Mouse (Mus musculus) small intestine, adult 2 months (tissue): ENCODE measurements around the gene Tgoln1. TPM values are rescaled to one million over a fixed set of nuclear protein-coding genes. Genes with fewer than 3 reads are reported as not detected.

Experiments used
- H3K27ac ChIP-seq: fragments of 200-500 bp; 2 replicates; pipeline ENCODE4 v1.5.1; 2012; ENCODE audit warnings: low read depth, low read length, control low read depth, inconsistent platforms; ENCODE audit not compliant: insufficient read depth
- H3K27me3 ChIP-seq: fragments of 200-500 bp; 2 replicates; pipeline ENCODE4 v1.6.1; 2012; ENCODE audit warnings: mild to moderate bottlenecking, moderate library complexity, low read length, inconsistent platforms; ENCODE audit not compliant: control insufficient read depth, insufficient read depth
- H3K36me3 ChIP-seq: fragments of 200-500 bp; 2 replicates; pipeline ENCODE4 v1.6.1; 2012; ENCODE audit warnings: mild to moderate bottlenecking, low read length, control low read depth, inconsistent platforms; ENCODE audit not compliant: control insufficient read depth, insufficient read depth
- H3K4me1 ChIP-seq: fragments of 200-500 bp; 2 replicates; pipeline ENCODE4 v1.6.1; 2012; ENCODE audit warnings: low read length, inconsistent platforms, mixed read lengths; ENCODE audit not compliant: control insufficient read depth, insufficient read depth, insufficient read length
- H3K4me3 ChIP-seq: fragments of 200-500 bp; 2 replicates; pipeline ENCODE4 v1.5.1; 2012; ENCODE audit warnings: low read depth, mild to moderate bottlenecking, control low read depth, inconsistent platforms, low read length, moderate library complexity
- CTCF ChIP-seq: fragments of 200-500 bp; IDR thresholded peaks from 2 replicates; pipeline ENCODE4 v1.5.1; 2012; ENCODE audit warnings: low read depth, mild to moderate bottlenecking, control low read depth, inconsistent platforms, low read length, moderate library complexity, mixed read lengths; ENCODE audit not compliant: insufficient replicate concordance, insufficient read length; ENCODE audit errors: extremely low read depth
- POLR2A ChIP-seq: fragments of 200-500 bp; IDR thresholded peaks from 2 replicates; pipeline ENCODE4 v1.6.1; 2012; ENCODE audit warnings: low read depth, mild to moderate bottlenecking, control low read depth, inconsistent platforms, low read length, moderate library complexity
- WGBS: fragments of 180-500 bp; shearing (Covaris S2); methylation state at CpG from one replicate; pipeline ENCODE4 v1.1.7; 2018; 5-methylcytosine and 5-hydroxymethylcytosine counted together
- polyA plus RNA-seq: library from polyadenylated mRNA; depleted of rRNA; stranded (reverse); fragments of >200 nt; gene quantifications from 2 replicates; pipeline ENCODE4 v1.2.3, GENCODE M21; 2012

Gene Tgoln1
- polyA plus RNA-seq, 1 experiment: 24.1 TPM

DNA sequence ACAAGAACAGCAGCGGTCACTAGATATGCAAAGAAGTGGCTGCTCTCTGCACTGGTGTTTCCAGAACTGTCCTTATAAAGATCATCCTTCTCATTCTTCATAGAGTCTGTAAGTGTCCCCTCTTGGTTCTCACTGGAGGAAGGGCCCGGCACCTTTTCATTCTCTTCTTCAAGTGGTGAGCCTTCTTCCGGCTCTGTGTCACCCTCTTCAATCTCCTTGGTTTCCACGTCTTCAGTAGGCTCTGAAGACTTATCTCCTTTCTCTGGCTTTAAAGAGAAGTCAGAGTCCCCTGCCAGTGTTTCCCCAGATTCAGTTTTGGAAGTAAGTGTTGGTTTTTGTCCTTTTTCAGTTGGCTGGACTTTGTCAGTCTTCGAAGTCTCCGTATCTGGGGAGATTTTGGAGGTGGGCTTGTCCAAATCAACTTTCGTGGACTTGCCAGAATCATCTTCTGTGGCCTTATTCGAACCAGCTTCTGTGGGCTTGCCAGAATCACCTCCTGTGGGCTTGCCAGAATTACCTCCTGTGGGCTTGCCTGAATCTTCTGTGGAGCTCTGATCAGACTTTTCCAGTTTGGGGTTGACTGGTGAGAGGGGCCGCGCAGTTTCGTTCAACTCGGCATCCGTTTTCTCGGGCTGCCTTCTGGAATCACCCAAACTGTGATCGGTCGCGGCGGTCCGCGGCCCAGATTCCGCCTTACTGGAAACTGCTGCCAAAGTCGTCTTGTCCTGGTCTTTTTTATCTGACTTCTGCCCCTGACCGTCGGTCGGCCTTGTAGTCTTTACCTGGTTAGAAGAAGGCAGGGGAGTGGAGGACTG lies 1.0 kb downstream of the Tgoln1 start:
- WGBS: 6% methylated on average over 25 of the region's 25 CpGs
- H3K36me3 ChIP-seq: peaks cover 21% of the 10 kb centered on the region
- peaks cover 7% of the 10 kb centered on the region for H3K4me1 ChIP-seq
- H3K27ac ChIP-seq: peak overlapping the region; percentile 28
- peak overlapping the region; percentile 96 for H3K4me3 ChIP-seq
- H3K27me3 ChIP-seq: no peaks in the 10 kb centered on the region
- TF ChIP-seq CTCF (no peak), POLR2A (no peak)

DNA sequence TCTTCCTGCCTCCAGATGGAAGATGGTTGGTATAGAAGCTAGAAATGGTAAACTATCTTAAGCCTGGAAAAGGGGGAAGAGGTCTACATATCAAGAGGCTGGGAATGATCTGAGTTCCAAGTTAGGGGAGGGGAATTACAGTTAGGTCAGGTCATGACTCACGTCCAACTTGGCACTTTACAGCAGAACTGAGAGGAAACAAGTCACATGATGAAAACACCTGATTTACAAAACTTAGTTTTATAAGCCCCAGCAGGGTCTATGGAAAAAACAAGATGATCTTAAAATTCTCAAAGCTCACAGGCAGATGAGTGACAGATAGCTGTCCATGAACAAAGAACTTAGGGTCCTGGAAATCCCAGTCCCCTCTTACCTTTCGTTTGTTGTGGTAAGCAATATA lies 1.6 kb downstream of the Tgoln1 start:
- 0 out of 2 replicates have a peak overlapping the region, but pooled peaks have one; percentile 18 for H3K27ac ChIP-seq
- H3K4me3 ChIP-seq: 0 out of 2 replicates have a peak overlapping the region, but pooled peaks have one; percentile 96
- TF ChIP-seq POLR2A (no peak), CTCF (no peak)
- no peaks in the 10 kb centered on the region for H3K27me3 ChIP-seq
- peaks cover 26% of the 10 kb centered on the region for H3K36me3 ChIP-seq
- 24% methylated on average over 2 of the region's 2 CpGs for WGBS
- peaks cover 5% of the 10 kb centered on the region; the same call in 1 of the 2 replicates for H3K4me1 ChIP-seq

DNA sequence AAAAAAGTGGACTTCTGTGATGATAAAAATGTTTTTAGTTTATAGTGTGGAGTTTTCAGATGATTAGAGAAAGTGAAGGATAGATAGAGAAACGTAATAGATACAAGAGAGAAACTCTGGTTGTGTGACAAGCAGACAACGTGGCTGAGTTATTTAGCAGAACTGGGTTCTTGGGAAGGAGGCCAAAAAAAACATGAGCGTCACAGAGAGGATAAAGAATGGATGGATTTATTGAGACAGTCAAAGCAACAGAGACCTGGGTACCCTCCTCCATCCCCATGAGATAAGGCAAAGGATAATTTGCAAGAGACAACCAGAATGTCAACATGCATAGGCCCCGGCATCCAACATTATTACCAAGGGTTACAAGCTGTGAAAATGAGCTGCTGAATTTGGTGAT lies 6.5 kb downstream of the Tgoln1 start:
- Histone ChIP-seq H3K27ac (no peak overlapping the region), H3K27me3 (no peaks in the 10 kb centered on the region), H3K4me3 (no peak overlapping the region), H3K4me1 (peaks cover 5% of the 10 kb centered on the region; the same call in 1 of the 2 replicates), H3K36me3 (peaks cover 63% of the 10 kb centered on the region)
- WGBS: 62% methylated on average over 4 of the region's 4 CpGs
- TF ChIP-seq POLR2A: no peak
- TF ChIP-seq CTCF: no peak

DNA sequence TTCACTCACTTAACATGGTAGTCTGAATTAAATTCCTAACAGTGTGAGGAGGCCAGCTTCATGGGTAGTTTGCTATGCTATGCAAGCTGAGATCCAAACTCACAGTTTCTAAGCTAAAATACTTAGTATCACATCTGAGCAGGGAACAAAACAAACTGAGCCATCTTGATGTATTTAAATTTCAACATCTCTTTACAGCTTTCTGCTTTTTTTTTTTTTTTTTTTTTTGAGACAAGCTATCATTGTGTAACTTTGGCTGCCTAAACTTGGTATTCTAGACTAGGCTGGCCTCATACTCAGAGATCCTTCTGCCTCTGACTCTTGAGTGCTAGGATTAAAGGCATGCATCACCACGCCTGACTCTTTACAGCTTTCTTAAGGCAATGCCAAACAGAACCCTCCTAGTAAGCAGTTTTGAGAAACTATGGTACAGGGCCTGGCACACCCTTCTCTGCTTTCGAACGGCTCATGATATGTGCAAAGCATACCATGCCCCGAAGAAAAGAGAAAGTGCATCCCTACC lies 8.1 kb downstream of the Tgoln1 start:
- H3K36me3 ChIP-seq: peaks cover 72% of the 10 kb centered on the region
- H3K27me3 ChIP-seq: no peaks in the 10 kb centered on the region
- peaks cover 5% of the 10 kb centered on the region; the same call in 1 of the 2 replicates for H3K4me1 ChIP-seq
- 75% methylated on average over 4 of the region's 4 CpGs for WGBS
- no peak overlapping the region for H3K4me3 ChIP-seq
- TF ChIP-seq POLR2A (no peak), CTCF (no peak)
- no peak overlapping the region for H3K27ac ChIP-seq

DNA sequence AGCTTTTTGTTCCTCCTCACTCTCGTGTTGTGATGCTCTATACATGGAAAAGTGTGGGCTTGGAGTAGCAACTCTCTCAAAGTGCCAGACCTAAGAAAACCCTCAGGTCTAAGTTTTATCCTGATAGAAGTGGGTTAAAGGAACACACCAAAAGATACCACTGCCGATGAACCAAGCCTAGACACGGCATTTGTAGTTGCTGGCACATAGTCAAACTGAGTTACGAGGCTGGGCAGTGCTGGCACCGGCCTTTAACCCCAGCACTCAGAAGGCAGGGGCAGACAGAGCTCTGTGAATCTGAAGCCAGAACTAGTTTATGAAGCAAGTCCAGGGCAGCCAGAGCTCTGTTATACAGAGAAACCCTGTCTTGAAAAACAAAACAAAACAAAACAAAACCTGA lies 9.1 kb downstream of the Tgoln1 start:
- TF ChIP-seq POLR2A (no peak), CTCF (no peak)
- 35% methylated on average over 5 of the region's 5 CpGs for WGBS
- no peaks in the 10 kb centered on the region for H3K27me3 ChIP-seq
- no peak overlapping the region for H3K4me3 ChIP-seq
- H3K27ac ChIP-seq: no peak overlapping the region
- H3K4me1 ChIP-seq: peaks cover 5% of the 10 kb centered on the region; the same call in 1 of the 2 replicates
- H3K36me3 ChIP-seq: peaks cover 69% of the 10 kb centered on the region

DNA sequence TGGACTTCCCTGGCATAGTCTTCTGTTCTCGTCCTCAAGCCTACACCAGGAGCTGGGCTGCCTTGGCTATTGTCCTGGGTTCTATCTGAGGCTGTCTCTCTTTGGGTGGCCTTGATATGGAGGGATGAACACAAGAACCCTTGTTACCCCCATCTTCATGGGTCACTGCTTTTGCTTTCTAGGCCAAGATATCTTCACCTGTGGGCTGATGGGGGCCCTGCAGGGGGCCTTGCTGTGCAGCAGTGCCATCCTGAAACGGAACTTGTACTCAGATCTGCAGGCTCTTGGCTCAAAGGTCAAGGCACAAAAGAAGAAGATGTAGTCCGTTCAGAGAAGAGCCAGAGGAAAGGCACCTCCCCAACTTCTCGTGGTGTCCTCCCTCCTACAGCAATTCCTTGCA lies 9.7 kb downstream of the Tgoln1 start:
- H3K27me3 ChIP-seq: no peaks in the 10 kb centered on the region
- H3K27ac ChIP-seq: no peak overlapping the region
- H3K4me1 ChIP-seq: peaks cover 5% of the 10 kb centered on the region; the same call in 1 of the 2 replicates
- H3K4me3 ChIP-seq: no peak overlapping the region
- TF ChIP-seq POLR2A: no peak
- no peak for TF ChIP-seq CTCF
- 57% methylated on average over 4 of the region's 4 CpGs for WGBS
- peaks cover 66% of the 10 kb centered on the region for H3K36me3 ChIP-seq

DNA sequence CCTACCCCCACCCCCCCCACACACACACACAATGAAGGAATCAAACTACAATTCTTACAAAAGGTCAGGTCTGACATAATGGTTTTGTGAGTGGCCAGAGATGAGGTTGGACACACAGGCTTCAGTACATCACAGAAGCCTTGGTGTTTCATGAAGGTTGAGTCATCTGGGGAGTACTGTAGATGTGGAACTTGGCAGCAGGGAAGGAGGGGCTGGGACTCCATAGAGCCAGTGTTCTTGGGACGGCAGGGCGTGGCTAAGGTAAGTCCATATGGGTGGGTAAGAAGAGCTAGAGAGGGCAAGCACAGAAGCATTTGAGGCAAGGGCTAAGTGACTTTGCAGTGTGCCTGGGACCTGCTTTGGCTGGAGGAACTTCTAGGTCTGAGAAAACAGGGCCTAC lies 12.7 kb downstream of the Tgoln1 start:
- TF ChIP-seq CTCF: no peak
- TF ChIP-seq POLR2A: no peak
- 66% methylated on average over 2 of the region's 2 CpGs for WGBS
- Histone ChIP-seq H3K4me1 (peaks cover 7% of the 10 kb centered on the region; the same call in 1 of the 2 replicates), H3K36me3 (peaks cover 44% of the 10 kb centered on the region), H3K4me3 (no peak overlapping the region), H3K27me3 (no peaks in the 10 kb centered on the region), H3K27ac (no peak overlapping the region)
